Mouse (Mus musculus): ENCODE measurements around the gene Tollip.
"Not testable (repeated sequence)": the region's sequence is repeated elsewhere in the genome, so short reads cannot be mapped to it uniquely, and the experiment has no call there.

Gene Tollip

DNA sequence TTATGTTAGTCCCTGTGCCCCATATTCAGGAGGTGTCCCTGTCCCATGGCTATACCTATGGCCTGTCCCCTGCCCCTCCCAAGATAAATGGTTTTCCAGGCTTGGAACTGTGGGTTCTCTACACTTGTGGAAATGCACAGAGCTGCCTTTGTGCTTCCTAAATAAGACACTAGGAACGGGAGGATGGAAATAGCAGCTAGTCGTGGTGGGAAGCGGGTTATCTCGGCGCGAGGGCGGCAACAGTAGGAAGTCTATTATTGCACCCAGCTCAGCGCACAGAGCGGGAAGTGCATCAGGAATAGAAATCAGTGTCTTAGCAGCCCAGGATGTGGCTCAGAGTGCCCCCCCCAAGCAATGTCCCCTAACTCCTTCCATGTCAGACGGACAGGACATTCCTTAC is 10.3 kb upstream of the Tollip start:
- no peak for DNase-seq

DNA sequence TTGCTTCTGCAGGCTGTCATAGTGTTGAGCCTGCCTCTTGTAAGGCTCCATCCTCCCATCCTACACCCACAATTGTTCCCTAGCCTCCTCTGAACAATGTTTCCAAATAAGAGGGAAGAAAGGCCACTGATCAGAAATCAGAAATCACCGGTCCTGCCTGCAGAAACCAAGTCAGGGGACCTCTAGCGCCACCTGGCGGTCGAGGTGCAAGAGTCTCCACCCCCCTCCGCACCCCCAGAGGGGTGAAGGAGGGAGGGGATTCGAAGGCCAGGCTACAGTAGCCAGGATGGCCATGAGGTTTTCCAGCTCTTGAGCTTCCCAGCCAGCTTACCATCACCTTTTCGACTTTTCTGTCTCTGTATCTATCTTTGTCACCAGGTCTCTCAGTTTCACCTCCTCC is 6.6 kb upstream of the Tollip start:
- DNase-seq: peak; percentile 56 to 75

DNA sequence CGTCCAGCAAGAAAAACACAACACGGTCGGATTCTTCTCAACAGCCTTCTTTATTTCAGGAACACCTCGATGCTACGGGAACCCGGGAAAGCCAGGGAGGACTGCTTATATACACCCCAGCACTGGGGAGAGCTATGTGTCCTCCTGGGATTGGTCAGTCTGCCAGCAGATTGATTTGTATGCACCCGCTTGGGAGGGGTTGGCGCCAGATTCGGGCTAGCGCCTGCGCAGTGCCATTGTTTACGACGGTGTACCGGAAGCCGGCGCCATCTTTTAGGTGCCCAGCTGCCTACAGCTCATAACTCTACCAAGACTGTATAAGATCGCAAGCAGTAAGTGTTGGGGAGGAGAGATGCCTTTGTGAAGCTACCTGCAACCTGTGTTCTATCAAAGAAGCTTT is 5.8 kb upstream of the Tollip start:
- not testable (repeated sequence) for DNase-seq

DNA sequence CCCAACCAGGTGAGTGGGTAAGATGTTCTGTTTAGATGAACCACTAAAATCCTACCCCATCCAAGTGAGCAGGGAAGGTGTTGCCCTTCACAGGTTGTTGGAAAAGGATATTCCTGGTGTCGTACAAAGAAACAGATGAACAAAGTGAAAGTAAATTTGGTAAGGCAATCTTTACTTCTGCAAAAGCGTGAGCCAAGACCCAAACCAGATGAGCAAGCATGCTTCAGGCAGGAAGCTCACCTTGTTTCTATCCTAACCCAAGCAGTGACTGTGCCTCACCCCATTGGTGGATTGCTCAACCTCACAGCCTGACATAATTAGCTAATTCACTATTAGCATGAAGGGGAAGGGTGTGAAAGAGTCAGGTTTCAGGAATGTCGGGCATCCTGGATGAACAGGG is 7.0 kb downstream of the Tollip start:
- DNase-seq: no peak

DNA sequence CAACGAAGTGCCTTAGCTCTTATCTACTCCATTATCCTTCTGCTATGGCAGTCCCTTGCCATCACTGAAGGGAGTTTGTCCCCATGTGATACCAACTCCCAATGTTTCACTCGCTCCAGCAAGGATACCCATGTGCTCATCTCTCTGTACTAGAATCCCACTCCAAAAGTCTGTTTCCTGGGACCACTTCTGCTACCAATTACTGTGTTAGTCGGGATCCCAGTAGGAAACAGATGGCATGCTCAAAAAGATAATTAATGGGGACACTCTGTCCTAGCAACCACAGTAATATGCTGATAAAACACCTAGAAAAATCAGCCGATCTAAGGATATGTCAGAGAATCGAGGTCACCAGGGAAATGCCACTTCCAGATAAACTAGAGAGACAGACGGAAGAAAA is 9.7 kb downstream of the Tollip start:
- no peak for DNase-seq

DNA sequence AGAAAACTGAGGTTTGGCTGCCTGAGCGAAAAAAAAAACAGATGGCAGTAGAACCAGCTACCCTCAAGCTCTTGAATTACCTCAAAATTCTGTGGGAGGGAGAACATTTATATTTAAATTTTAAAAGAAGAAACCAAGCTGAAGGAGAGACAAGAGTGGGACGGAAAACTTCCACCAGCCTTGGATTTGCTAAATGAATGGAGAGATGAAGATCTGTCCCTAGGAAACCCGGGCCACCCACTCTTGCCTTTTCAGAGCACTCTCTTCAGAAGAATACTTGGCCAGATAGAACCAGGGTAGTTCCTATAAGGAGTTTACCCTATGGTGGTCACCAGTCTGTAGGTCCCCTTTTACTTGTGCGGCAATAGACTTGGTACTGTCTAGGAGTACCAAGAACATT is 15.5 kb downstream of the Tollip start:
- no peak for DNase-seq

DNA sequence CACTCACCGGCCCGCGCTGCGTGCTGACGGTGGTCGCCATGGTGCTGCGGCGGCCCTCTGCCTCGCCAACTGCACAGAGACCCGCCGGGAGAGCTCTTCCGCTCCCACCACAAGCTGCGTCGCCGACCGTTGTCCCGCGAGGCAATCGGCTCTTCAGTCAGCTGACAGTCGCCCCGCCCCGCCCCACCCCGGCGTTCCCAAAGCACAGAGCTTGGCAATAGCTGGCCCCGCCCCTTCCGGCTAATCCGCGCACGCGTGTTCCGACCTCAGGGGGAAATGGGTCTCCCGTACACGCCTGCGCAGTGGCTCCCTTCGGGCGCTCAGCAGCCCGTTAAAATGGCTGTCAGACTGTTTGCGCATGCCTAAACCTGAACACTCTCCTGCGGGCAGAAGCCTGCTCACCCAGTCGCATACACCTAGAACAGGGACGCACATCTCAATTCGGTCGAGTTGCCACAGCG is 16.0 kb downstream of the Tollip start:
- DNase-seq: peak; percentile 100

DNA sequence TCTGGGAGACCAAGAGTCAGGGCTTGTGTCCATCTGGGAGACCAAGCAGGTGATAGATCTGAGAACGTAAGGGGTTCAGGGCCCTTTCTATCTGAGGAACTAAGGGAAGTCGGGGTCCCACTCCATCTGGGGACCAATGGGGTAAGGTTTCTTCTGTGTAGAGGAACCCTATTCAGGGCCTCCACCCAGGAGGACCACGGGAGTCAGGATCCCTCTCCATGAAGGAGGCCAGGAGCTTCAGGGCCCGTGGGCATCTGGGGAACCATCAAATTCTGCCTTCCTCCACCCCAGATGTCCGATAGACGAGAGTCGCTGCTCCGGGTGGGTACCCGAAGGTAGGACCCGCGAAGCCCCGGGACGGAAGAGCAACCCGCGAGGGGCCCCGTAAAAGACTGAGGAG is 16.5 kb downstream of the Tollip start:
- no peak for DNase-seq

DNA sequence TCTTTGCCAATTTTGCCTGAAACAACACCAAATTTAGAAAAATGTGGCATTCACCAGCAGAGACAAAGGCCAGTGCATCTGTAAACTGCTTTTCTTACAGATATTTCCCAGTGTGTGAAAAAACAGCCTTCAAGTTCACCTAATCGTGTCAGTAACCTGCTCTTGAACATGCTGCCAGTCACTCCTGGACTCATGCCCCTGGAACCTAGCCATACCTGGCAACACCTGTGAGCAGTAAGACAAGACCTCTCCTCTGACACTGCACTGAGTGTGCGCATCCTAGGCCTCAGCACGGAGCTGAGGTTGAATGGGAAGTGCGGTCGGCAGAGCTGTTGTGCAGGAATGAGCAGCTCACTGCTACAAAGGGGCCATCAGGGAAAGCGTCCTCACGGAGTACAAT is 26.2 kb downstream of the Tollip start:
- DNase-seq: no peak

DNA sequence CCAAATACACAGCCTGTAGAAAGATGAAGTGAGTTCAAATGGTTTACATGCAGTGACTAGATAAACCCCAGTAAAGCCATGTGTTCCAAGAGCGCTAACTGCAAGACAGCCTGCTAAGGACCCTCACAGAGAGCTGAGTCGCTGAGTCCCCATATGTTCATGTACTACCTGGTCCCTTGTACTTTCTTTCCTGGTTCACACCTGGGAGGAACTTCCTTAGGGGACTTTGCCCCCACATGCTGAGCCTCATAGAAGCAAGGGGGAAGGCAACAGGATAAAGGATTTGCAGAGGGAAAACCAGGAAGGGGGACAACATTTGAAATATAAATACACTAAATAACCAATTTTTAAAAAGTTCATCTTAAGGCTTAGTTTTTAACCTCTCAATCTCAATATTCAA is 39.5 kb downstream of the Tollip start:
- no peak for DNase-seq

DNA sequence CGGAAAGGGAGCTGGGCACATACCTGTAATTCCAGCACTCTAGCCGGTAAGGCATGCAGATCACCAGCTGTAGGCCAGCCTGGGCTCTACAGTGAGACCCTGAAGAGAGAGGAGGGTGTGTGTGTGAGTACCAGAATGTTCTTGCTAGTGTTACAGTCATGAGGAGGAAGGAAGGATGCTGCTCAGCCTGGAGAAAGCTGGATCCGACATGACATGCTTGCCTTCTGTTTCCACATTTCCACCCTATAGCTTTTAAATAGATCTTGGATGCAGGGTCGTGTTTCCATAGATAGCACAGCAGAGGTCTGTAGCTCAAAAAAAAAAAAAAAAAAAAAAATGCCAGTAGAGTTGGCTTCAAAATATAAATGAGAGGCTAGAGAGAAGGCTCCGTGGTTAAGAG is 43.4 kb downstream of the Tollip start:
- no peak for DNase-seq

DNA sequence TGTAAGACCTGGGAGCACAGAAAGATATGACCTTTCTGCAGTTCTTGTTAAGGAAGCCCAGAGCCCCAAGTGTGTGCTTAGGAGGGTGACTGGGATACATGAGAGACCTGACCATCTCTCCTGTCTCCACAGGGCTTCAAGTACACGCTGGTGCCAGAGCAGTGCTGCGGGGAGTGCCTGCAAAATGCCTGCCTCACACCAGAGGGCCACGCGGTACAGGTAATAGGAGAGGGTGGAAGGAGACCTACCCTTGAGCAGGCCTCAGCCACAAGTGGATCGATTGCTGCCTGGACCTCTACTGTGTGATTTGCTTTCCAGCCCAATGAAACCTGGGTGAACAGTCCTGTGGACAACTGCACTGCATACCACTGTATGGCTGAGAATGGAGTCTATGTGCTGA is 47.8 kb downstream of the Tollip start:
- peak in 1 of 2 experiments; percentile 14 for DNase-seq

DNA sequence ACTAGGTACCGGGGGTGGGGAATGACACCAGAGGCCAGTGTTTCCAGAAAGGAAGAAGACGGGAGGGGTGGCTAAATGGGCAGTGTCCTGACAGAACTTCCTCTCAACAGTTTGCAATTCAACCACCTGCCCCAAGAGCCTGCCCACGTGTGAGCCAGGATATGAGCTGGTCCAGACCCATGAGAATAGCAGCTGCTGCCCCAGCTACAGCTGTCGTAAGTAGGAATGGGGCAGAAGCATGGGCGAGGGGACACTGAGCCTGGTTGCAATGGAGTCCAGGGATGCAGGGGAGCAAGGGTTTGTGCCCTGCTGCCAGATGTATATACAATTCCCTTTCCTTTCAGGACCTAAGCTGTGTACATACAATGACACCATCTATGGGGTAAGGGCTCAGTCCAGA is 48.7 kb downstream of the Tollip start:
- DNase-seq: no peak

DNA sequence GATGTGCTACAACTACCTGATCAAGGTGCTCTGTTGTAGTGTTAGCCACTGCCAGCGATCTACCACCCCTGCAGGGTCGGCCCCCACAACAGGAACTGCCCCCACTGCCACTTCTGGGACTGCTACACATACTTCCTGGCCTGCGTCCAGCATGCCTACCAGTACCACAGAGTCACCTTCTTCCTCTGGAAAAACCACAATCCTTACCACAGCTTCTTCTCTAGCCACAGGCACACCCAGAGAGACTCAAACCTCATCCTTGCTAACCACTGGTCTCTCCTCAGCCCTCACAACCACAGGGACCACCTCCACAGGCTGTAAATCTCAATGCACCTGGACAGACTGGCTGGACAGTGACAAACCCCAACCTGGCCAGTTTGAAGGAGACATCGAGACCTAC is 57.3 kb downstream of the Tollip start:
- DNase-seq: no peak

DNA sequence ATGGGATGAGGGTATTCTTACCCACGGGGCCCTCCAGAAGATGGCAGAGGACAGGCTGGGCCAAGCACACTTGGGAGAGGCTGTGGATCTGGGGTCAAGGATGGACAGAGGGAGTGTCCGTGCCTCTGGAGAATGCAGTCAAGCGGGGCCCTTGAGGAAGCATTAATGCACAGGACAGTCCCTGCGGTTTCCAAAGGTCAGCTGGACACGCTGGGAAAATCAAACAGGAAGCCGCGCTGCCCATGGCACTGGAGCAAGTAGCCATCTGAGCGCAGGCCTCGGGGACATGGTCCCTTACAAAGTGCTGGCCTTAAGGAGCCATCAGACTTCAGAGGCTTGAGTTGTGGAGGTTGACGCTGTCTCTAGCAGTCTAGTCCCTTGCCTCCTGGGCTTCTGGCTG is 78.0 kb downstream of the Tollip start:
- no peak for DNase-seq

DNA sequence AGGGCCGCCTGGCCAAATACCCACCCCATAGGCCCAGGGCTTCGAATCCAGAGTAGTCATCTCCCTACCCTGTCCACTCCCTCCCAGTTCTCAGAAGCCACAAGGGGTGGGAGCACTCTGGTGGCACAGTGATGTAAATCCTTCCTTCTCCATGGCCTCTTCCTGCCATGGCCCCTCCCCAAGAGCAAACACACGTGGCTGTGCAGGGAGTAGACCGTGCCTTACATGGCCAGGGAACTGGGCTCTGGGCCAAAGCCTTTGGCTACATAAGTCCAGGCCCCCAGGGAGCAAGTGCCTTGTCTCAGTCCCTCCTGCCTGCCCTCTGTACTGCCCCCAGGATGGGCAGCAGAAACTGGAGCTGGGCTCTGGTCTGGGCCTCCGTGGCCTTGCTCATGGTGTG is 79.5 kb downstream of the Tollip start, which contains the start of gene Muc5b:
Gene Muc5b (plus strand): TSS at position 292 of the 400 bp plus-strand sequence.
- no peak for DNase-seq

DNA sequence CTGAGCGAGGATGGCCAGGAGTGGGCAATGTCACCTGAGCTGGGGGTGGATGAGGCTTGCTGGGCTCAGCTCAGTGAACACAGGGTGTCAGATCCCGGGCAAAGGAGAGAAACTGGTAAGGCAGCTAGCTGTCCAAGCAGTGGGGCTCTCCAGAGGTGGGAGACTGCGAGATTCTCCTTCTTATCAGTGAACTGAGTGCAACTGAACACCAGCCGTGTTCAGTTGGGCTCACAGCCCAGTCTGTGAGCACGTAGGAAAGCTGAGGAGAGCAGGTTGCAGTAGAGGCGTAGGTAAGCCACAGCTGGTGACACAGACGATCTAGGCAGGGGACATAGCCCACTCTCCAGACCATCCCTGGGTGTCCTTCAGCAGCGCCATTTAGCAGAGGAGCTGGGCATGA is 81.9 kb downstream of the Tollip start:
- DNase-seq: peak in 1 of 2 experiments; percentile 7

DNA sequence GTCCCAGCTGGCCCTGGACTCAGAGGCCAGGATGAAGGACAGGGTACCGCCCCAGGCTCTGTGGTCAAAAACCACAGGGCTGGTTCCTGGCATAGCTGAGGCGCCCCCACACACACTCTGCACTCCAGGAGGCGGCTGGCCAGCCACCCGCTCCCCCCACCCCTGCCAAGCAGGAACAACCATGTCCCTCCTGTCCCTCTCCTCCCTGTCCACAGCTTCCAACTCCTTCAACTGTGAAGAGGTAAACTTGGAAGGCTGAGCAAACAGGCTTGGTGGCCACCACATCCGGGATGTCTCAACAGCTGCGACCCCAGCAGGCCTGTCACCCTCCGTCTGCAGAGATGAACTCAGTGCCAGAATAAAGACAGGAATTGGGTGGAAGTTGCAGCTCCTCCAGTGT is 82.4 kb downstream of the Tollip start:
- DNase-seq: peak; percentile 31 to 55

Data from thymus, postnatal 36 days (tissue).